Mouse (Mus musculus): ENCODE results near the gene Rbm6.

DNA sequence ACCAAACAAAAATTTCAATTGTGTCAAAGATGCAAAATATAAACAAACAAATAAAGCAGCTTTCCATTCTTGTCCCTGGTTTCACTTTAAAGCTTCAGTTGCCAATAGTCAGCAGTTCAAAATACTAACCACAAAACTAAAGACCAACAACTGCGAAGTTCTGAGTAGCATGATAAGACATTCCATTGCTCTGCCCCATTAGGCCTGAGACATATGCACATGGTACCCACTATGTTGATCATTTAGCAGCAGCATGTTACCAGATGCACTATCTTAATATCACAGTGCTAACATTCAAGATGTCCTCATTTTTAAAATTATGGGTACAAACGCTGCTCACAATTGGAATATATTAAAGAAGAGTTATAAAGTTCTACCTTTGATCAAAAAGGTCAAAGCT lies 62.1 kb downstream of the Rbm6 start:
- no peak for TF ChIP-seq CTCF (IDR thresholded peaks at IDR 0.05 in 2 of 3, conservative IDR thresholded peaks at IDR 0.05 in 1 of 3; ENCODE audit: control insufficient read depth in 1 of 3, insufficient read depth in 1 of 3, low read depth in 2 of 3, low read length in 3 of 3, poor library complexity in 1 of 3, severe bottlenecking in 1 of 3)
- TF ChIP-seq TCF12 (IDR thresholded peaks at IDR 0.05; ENCODE audit: low read depth, low read length): no peak
- no peak for TF ChIP-seq USF2 (IDR thresholded peaks at IDR 0.05; ENCODE audit: borderline replicate concordance in 1 of 2, insufficient read depth in 1 of 2, low read depth in 1 of 2, low read length in 2 of 2)
- TF ChIP-seq ZC3H11A (IDR thresholded peaks at IDR 0.05; ENCODE audit: low read depth, low read length): no peak
- TF ChIP-seq POLR2A (IDR thresholded peaks at IDR 0.05; ENCODE audit: control insufficient read depth in 1 of 2, insufficient read depth in 1 of 2, low read depth in 1 of 2, low read length in 2 of 2, poor library complexity in 1 of 2): no peak
- TF ChIP-seq SMC3 (IDR thresholded peaks at IDR 0.05; ENCODE audit: low read depth, low read length): no peak
- TF ChIP-seq MAFK (IDR thresholded peaks at IDR 0.05; ENCODE audit: borderline replicate concordance, low read depth, low read length): no peak

All from MEL (cell line).